Mouse (Mus musculus): ENCODE results near the gene Erc1. TPM values are rescaled to one million over a fixed set of nuclear protein-coding genes. Genes with fewer than 3 reads are reported as not detected.

Erc1 gene
- total and polyA plus RNA-seq, 2 experiments from 2014 or later: 43.3 to 83.3 TPM

- Histone ChIP-seq H3K27ac (ENCODE audit: low read depth, low read length) (no peak overlapping the region), H3K4me2 (ENCODE audit: low read depth) (no peak overlapping the region), H3K9me3 (ENCODE audit: low read length) (no peaks in the 10 kb centered on the region), H3K27me3 (ENCODE audit: insufficient read depth, low read length) (no peaks in the 10 kb centered on the region), H3K4me1 (ENCODE audit: insufficient read depth) (no peaks in the 10 kb centered on the region), H3K9ac (no peak overlapping the region), H3K36me3 (ENCODE audit: insufficient read depth) (peaks cover 13% of the 10 kb centered on the region; the same call in 1 of the 2 replicates), H3K4me3 (ENCODE audit: low read depth, low read length) (no peak overlapping the region)
- no peak for TF ChIP-seq CTCF (IDR thresholded peaks at IDR 0.05; ENCODE audit: low read depth)
- DNase-seq (no peak), ATAC-seq (no peak)
- WGBS: 71% methylated on average over 3 of the region's 3 CpGs
Observed at GRCm38 (mm10) chr6:119630622-119631021, 217.3 kb downstream of the Erc1 start.

DNA sequence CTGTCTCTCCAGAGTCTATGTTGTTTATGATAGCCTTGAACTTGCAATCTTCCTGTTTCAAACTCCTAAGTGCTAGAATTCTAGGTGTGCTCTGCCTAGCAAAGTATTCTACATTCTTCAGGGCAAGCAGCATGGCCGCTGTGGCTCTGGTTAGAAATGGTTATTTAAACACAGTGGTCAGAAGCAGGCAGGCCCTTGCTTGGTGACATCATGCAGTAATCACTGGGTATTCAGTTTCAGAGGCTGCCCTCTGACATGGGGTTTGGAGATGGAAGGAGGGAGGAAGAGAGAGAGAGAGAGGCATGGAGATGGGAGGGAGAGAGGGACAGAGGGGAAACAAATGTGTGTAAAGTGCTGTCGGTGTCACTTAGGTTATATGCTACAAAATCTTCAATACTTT lies 246.6 kb downstream of the Erc1 start:
- no peak overlapping the region for H3K4me3 ChIP-seq (ENCODE audit: low read depth, low read length)
- ATAC-seq (no peak), DNase-seq (no peak)
- 90% methylated on average over 2 of the region's 2 CpGs for WGBS
- H3K27ac ChIP-seq (ENCODE audit: low read depth, low read length): no peak overlapping the region
- no peak overlapping the region for H3K9ac ChIP-seq
- no peak for TF ChIP-seq CTCF (IDR thresholded peaks at IDR 0.05; ENCODE audit: low read depth)
- no peaks in the 10 kb centered on the region for H3K36me3 ChIP-seq (ENCODE audit: insufficient read depth)
- H3K27me3 ChIP-seq (ENCODE audit: insufficient read depth, low read length): no peaks in the 10 kb centered on the region
- H3K4me1 ChIP-seq (ENCODE audit: insufficient read depth): no peaks in the 10 kb centered on the region
- H3K4me2 ChIP-seq (ENCODE audit: low read depth): no peak overlapping the region
- no peaks in the 10 kb centered on the region for H3K9me3 ChIP-seq (ENCODE audit: low read length)

DNA sequence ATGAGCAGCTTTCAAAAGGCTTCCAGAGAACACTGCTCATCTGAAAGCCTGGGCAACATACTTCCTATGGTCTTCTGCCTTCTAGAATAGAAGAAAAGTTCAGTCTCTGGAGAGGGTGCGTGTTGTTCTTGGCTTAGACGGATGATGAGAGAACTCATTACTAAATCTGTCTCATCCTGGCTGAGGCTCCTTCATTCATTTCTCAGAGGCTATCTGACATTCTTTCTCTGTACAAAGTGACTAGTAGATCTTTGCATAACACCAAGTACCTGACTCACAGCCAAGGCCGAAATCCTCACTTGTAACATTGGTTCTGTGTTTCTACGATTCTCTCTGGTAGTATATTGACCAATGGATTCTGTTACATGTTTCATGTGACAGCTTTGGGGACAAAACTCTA lies 252.5 kb downstream of the Erc1 start:
- H3K9ac ChIP-seq: no peak overlapping the region

GRCm38 (mm10) chr6:119590872-119591271 lies 257.1 kb downstream of the Erc1 start:
- DNase-seq (no peak), ATAC-seq (peak; percentile 34; the same call in 1 of the 2 replicates)
- no peak for TF ChIP-seq CTCF (IDR thresholded peaks at IDR 0.05; ENCODE audit: low read depth)
- Histone ChIP-seq H3K27me3 (ENCODE audit: insufficient read depth, low read length) (no peaks in the 10 kb centered on the region), H3K9ac (no peak overlapping the region), H3K4me2 (ENCODE audit: low read depth) (no peak overlapping the region), H3K27ac (ENCODE audit: low read depth, low read length) (peak overlapping the region; percentile 41; the same call in 1 of the 2 replicates), H3K4me1 (ENCODE audit: insufficient read depth) (no peaks in the 10 kb centered on the region), H3K4me3 (ENCODE audit: low read depth, low read length) (no peak overlapping the region), H3K9me3 (ENCODE audit: low read length) (no peaks in the 10 kb centered on the region), H3K36me3 (ENCODE audit: insufficient read depth) (0 out of 2 replicates have a peak, but pooled peaks cover 4% of the 10 kb centered on the region)
- WGBS: 73% methylated on average over 2 of the region's 2 CpGs

More for the DNA sequence above, 252.5 kb downstream of the Erc1 start:
- H3K4me1 ChIP-seq (ENCODE audit: insufficient read depth): no peaks in the 10 kb centered on the region
- 0 out of 2 replicates have a peak, but pooled peaks cover 4% of the 10 kb centered on the region for H3K36me3 ChIP-seq (ENCODE audit: insufficient read depth)
- no peak overlapping the region for H3K27ac ChIP-seq (ENCODE audit: low read depth, low read length)
- H3K4me2 ChIP-seq (ENCODE audit: low read depth): no peak overlapping the region
- no peak for ATAC-seq
- no peak for TF ChIP-seq CTCF (IDR thresholded peaks at IDR 0.05; ENCODE audit: low read depth)
- no peak overlapping the region for H3K4me3 ChIP-seq (ENCODE audit: low read depth, low read length)
- H3K27me3 ChIP-seq (ENCODE audit: insufficient read depth, low read length): no peaks in the 10 kb centered on the region
- 91% methylated on average over 4 of the region's 4 CpGs for WGBS
- H3K9me3 ChIP-seq (ENCODE audit: low read length): no peaks in the 10 kb centered on the region
- no peak for DNase-seq

- 0 out of 2 replicates have a peak, but pooled peaks cover 5% of the 10 kb centered on the region for H3K4me1 ChIP-seq (ENCODE audit: insufficient read depth)
- 79% methylated on average over 2 of the region's 2 CpGs for WGBS
- H3K27ac ChIP-seq (ENCODE audit: low read depth, low read length): no peak overlapping the region
- H3K4me3 ChIP-seq (ENCODE audit: low read depth, low read length): no peak overlapping the region
- H3K27me3 ChIP-seq (ENCODE audit: insufficient read depth, low read length): no peaks in the 10 kb centered on the region
- H3K9me3 ChIP-seq (ENCODE audit: low read length): no peaks in the 10 kb centered on the region
- no peak overlapping the region for H3K4me2 ChIP-seq (ENCODE audit: low read depth)
- TF ChIP-seq CTCF (IDR thresholded peaks at IDR 0.05; ENCODE audit: low read depth): no peak
- H3K36me3 ChIP-seq (ENCODE audit: insufficient read depth): no peaks in the 10 kb centered on the region
- no peak for DNase-seq
- H3K9ac ChIP-seq: no peak overlapping the region
- no peak for ATAC-seq
Observed at GRCm38 (mm10) chr6:119587897-119588296, 260.1 kb downstream of the Erc1 start.

- Histone ChIP-seq H3K4me3 (ENCODE audit: low read depth, low read length) (no peak overlapping the region), H3K9me3 (ENCODE audit: low read length) (no peaks in the 10 kb centered on the region), H3K36me3 (ENCODE audit: insufficient read depth) (no peaks in the 10 kb centered on the region), H3K4me1 (ENCODE audit: insufficient read depth) (0 out of 2 replicates have a peak, but pooled peaks cover 5% of the 10 kb centered on the region), H3K4me2 (ENCODE audit: low read depth) (no peak overlapping the region), H3K27me3 (ENCODE audit: insufficient read depth, low read length) (no peaks in the 10 kb centered on the region), H3K9ac (no peak overlapping the region), H3K27ac (ENCODE audit: low read depth, low read length) (no peak overlapping the region)
- no peak for ATAC-seq
- no peak for TF ChIP-seq CTCF (IDR thresholded peaks at IDR 0.05; ENCODE audit: low read depth)
- DNase-seq: no peak
Observed at GRCm38 (mm10) chr6:119587454-119587853, 260.5 kb downstream of the Erc1 start.

DNA sequence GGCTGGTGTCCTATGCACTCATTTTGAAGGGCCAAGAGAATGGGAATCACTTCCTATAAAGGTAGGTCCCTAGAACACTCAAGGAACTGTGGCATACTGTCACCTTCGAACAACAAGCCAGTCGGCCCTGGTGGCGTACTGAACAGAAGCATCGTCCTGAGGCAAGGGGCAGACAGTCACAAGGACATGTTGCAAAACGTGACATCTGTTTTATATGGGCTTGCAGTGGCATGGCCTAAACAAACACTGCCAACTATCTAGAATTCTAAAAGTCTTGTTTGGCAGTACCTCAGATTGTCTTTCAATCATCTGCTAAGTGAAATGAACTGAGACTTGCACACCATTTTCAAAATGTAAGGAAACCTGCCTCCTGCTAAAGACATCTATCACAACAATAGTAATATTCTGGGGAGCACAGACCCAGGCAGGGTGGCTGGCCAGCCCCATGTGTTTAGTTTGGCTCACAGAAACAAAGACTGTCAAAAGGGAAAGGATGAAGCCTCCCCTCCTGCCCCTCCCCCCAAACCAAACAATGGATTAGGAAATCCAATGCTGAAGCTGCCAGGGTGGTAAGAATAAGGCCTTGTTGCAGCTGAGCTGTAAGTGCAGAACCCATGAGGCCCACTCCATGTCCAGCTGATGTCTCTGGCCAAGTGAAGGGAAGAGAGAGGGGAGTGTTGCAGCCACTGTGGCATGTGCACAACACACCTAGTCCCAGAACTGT lies 262.2 kb downstream of the Erc1 start:
- ATAC-seq (peak; percentile 71; the same call in 1 of the 2 replicates), DNase-seq (peak; percentile 45)
- 51% methylated on average over 5 of the region's 5 CpGs for WGBS
- Histone ChIP-seq H3K4me1 (ENCODE audit: insufficient read depth) (0 out of 2 replicates have a peak, but pooled peaks cover 5% of the 10 kb centered on the region), H3K27me3 (ENCODE audit: insufficient read depth, low read length) (no peaks in the 10 kb centered on the region), H3K9ac (no peak overlapping the region), H3K27ac (ENCODE audit: low read depth, low read length) (0 out of 2 replicates have a peak overlapping the region, but pooled peaks have one; percentile 24), H3K4me2 (ENCODE audit: low read depth) (no peak overlapping the region), H3K36me3 (ENCODE audit: insufficient read depth) (no peaks in the 10 kb centered on the region), H3K4me3 (ENCODE audit: low read depth, low read length) (no peak overlapping the region), H3K9me3 (ENCODE audit: low read length) (no peaks in the 10 kb centered on the region)
- TF ChIP-seq CTCF (IDR thresholded peaks at IDR 0.05; ENCODE audit: low read depth): no peak

Measured in forebrain, postnatal 0 days (tissue).